Comparison of ENCODE assay signal across 16 mouse cellular contexts in genomic region chr14:123040046-123040445, GRCm38 (mm10).
"Had no signal": no experiment of that assay in that cellular context is flagged by ENCODE, and none has a peak within 500 bp of the region (broad histone marks: within the 10 kb centered on the region; RNA-seq: fewer than 3 reads in every experiment).

No protein-coding gene starts in this region.

- DNase-seq: retina, postnatal 1 day; right cerebral cortex, adult 18-20 months; right cerebral cortex, postnatal 14 days; right cerebral cortex, postnatal 25 days; right cerebral cortex, postnatal 4 days; spleen, adult 18-20 months; thymus, adult 18-20 months; thymus, adult 2 months; thymus, postnatal 14 days; thymus, postnatal 25 days; thymus, postnatal 36 days; thymus, postnatal 4 days had no signal

- H3K4me3 ChIP-seq: neural tube, embryonic 13.5 days; neural tube, embryonic 15.5 days; stomach, embryonic 15.5 days had no signal

- H3K27ac ChIP-seq: neural tube, embryonic 13.5 days; neural tube, embryonic 15.5 days; stomach, embryonic 15.5 days; stomach, postnatal 0 days had no signal

- H3K4me2 ChIP-seq: neural tube, embryonic 13.5 days; neural tube, embryonic 15.5 days; stomach, embryonic 15.5 days had no signal

- H3K27me3 ChIP-seq: neural tube, embryonic 13.5 days; neural tube, embryonic 15.5 days; stomach, embryonic 15.5 days had no signal

- H3K9ac ChIP-seq: neural tube, embryonic 13.5 days; neural tube, embryonic 15.5 days; stomach, embryonic 15.5 days had no signal

- H3K4me1 ChIP-seq: neural tube, embryonic 13.5 days; neural tube, embryonic 15.5 days; stomach, embryonic 15.5 days had no signal

- H3K9me3 ChIP-seq: neural tube, embryonic 13.5 days; neural tube, embryonic 15.5 days; stomach, embryonic 15.5 days had no signal

- H3K36me3 ChIP-seq: neural tube, embryonic 13.5 days; neural tube, embryonic 15.5 days; stomach, embryonic 15.5 days had no signal
